Mouse (Mus musculus) kidney, embryonic 15.5 days (tissue): ENCODE results near the gene Rpl22l1. TPM values are rescaled to one million over a fixed set of nuclear protein-coding genes. Genes with fewer than 3 reads are reported as not detected.

Experiments
- ATAC-seq: fragments of 200-750 bp; cut with Nextera tagmentation; replicated peaks from 2 replicates; pipeline ENCODE4 v1.8.0; 2017; ENCODE audit warnings: moderate TSS enrichment; ENCODE audit not compliant: low FRiP score
- H3K27ac ChIP-seq: fragments of 300-500 bp; sonication (generic); 2 replicates; pipeline ENCODE4 v1.5.1; 2015; ENCODE audit warnings: mild to moderate bottlenecking, inconsistent platforms
- H3K27me3 ChIP-seq: fragments of 300-500 bp; sonication (generic); 2 replicates; pipeline ENCODE4 v1.6.1; 2015; ENCODE audit warnings: inconsistent platforms
- H3K36me3 ChIP-seq: fragments of 300-500 bp; sonication (generic); 2 replicates; pipeline ENCODE4 v1.6.1; 2015; ENCODE audit warnings: inconsistent platforms
- H3K4me1 ChIP-seq: fragments of 300-500 bp; sonication (generic); 2 replicates; pipeline ENCODE4 v1.6.1; 2015; ENCODE audit warnings: inconsistent platforms
- H3K4me2 ChIP-seq: fragments of 300-500 bp; sonication (generic); 2 replicates; pipeline ENCODE4 v1.6.1; 2015; ENCODE audit warnings: moderate library complexity, mild to moderate bottlenecking, inconsistent platforms
- H3K4me3 ChIP-seq: fragments of 300-500 bp; sonication (generic); replicated peaks from 2 replicates; pipeline ENCODE4 v1.5.1; 2015; ENCODE audit warnings: mild to moderate bottlenecking, inconsistent platforms
- H3K9ac ChIP-seq: fragments of 300-500 bp; sonication (generic); 2 replicates; pipeline ENCODE4 v1.6.1; 2015; ENCODE audit warnings: mild to moderate bottlenecking, inconsistent platforms
- H3K9me3 ChIP-seq: fragments of 300-500 bp; sonication (generic); replicated peaks from 2 replicates; pipeline ENCODE4 v1.6.1; 2016; ENCODE audit warnings: inconsistent platforms
- WGBS: fragments of 180-500 bp; shearing (Covaris S2); methylation state at CpG from one replicate; pipeline ENCODE4 v1.1.7; 2015; ENCODE audit warnings: mixed read lengths; 5-methylcytosine and 5-hydroxymethylcytosine counted together
- polyA plus RNA-seq: library from polyadenylated mRNA; unstranded; fragments of >200 nt; fragmentation: Nextera tagmentation; extraction: Ambion mirVana; gene quantifications from 2 replicates; pipeline ENCODE4 v1.2.1, GENCODE M21; 2015

Rpl22l1 gene
- polyA plus RNA-seq, 1 experiment from 2014 or later: 412 TPM

DNA sequence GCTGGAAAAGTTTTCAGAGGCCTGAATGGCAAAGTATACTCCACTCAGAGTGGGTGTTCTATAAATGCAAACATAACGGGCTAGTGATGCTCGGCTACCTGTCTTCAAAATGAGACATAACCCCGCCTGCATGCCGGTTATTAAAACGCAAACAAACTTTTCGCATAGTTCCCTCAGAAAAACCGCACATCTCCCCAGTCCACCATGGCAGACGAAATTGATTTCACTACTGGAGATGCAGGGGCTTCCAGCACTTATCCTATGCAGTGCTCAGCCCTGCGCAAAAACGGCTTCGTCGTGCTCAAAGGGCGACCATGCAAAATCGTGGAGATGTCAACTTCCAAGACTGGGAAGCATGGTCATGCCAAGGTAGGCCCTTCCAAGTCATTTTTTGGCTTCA is 23.4 kb upstream of the Rpl22l1 start:
- no peaks in the 10 kb centered on the region for H3K9me3 ChIP-seq
- H3K4me1 ChIP-seq: peaks cover 12% of the 10 kb centered on the region
- WGBS: 17% methylated on average over 14 of the region's 14 CpGs
- H3K36me3 ChIP-seq: no peaks in the 10 kb centered on the region
- H3K27ac ChIP-seq: no peak overlapping the region
- peak overlapping the region; percentile 65 for H3K4me3 ChIP-seq
- H3K4me2 ChIP-seq: peak overlapping the region; percentile 99
- no peak for ATAC-seq
- no peaks in the 10 kb centered on the region for H3K27me3 ChIP-seq
- peak overlapping the region; percentile 80 for H3K9ac ChIP-seq

DNA sequence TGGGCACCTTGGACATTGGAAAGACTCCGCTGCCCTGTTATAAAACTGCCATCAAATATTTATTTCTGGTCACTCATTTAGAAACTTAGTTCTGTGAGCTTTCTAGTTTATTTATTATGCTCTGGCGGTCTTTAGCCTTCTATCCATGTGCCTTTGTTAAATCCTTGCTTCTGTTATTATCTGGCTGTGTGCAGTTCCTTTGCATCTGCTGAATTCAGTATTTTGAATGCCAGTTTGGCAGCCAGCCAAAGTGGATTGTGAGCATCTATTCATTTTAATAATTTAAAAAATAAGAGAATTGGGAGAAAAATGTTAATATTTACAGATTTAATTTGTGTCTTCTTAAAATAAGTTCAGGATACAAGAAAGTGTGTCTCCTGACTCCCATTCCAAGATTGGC is 21.1 kb upstream of the Rpl22l1 start:
- no peak overlapping the region for H3K4me3 ChIP-seq
- H3K9me3 ChIP-seq: no peaks in the 10 kb centered on the region
- H3K36me3 ChIP-seq: no peaks in the 10 kb centered on the region
- no peak overlapping the region for H3K9ac ChIP-seq
- WGBS: 88% methylated on average over 2 of the region's 2 CpGs
- peaks cover 12% of the 10 kb centered on the region for H3K4me1 ChIP-seq
- ATAC-seq: no peak
- H3K4me2 ChIP-seq: no peak overlapping the region
- H3K27me3 ChIP-seq: no peaks in the 10 kb centered on the region
- no peak overlapping the region for H3K27ac ChIP-seq

DNA sequence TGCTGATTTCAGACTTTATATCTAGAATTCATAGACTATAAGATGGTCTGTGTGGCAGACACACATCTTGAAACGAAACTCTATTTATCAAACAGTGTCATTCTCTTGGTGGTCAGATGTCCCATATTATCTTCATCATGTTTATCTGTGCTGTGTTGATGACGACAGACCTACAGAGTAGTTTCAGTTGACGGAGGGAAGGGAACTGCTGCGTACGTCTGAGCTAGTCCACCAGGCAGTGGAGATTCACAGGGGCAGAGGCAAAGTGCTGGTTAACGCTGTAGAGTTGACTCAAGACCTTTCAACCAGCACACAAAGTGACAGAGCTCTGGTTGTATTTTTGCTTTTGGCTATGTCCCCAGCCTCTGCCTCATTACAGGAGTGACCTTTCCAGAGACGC is 10.4 kb upstream of the Rpl22l1 start:
- WGBS: 86% methylated on average over 7 of the region's 7 CpGs
- Histone ChIP-seq H3K4me1 (no peaks in the 10 kb centered on the region), H3K36me3 (no peaks in the 10 kb centered on the region), H3K9ac (no peak overlapping the region), H3K9me3 (no peaks in the 10 kb centered on the region), H3K4me3 (no peak overlapping the region), H3K4me2 (no peak overlapping the region), H3K27me3 (no peaks in the 10 kb centered on the region), H3K27ac (no peak overlapping the region)
- ATAC-seq: no peak

DNA sequence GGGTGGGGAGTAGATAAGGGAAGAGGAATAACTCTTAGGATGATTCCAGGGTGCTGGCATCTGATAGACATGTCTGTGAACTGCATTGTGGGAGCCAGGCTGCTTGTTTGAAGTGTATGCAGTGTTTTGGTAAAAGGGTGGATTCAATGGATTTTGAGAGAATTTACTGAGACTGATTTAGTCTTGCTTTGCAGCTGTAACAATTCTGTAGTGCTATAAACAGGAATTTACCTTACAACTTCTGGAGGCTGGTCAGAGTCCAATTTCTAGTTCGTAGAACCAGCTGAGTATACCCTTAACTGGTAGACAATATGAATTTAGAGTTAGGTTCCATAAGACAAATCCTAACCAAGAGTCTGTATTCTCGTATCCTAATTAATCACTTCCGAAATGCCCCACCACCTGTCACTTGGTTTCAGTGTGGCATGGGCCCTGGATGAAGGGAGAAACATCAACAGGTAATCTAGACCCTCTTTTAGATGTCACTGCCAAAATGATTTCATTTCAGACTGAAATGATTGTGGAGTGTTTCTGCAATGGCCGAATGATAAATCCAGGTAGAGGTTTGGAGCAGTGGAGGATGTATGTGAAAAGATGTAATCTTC is 2.9 kb downstream of the Rpl22l1 start:
- H3K27me3 ChIP-seq: no peaks in the 10 kb centered on the region
- no peaks in the 10 kb centered on the region for H3K9me3 ChIP-seq
- 97% methylated on average over 4 of the region's 4 CpGs for WGBS
- no peak overlapping the region for H3K4me3 ChIP-seq
- peaks cover 29% of the 10 kb centered on the region for H3K36me3 ChIP-seq
- peaks cover 10% of the 10 kb centered on the region; the same call in 1 of the 2 replicates for H3K4me1 ChIP-seq
- no peak overlapping the region for H3K9ac ChIP-seq
- no peak overlapping the region for H3K27ac ChIP-seq
- ATAC-seq: no peak
- H3K4me2 ChIP-seq: no peak overlapping the region

DNA sequence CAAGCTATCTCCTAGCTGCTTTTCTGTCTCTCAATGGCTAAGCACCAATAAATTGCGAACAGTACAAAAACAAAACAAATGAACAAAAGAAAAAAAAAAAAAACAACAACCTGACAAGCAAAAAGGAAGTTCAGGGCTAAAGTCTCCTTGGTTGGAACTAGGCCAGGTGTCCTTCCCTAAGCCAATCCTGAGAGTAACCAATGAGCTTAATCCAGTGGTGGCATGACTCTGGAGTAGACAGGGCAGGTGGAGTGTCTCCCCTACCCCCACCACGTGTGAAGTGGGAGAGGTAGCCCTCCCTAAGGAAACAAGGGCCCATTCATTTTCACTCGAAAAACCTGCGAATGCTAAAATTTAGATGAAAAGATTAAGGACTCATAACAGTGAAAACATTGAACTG is 6.2 kb downstream of the Rpl22l1 start:
- H3K4me1 ChIP-seq: peaks cover 3% of the 10 kb centered on the region; the same call in 1 of the 2 replicates
- no peak overlapping the region for H3K4me2 ChIP-seq
- 69% methylated on average over 4 of the region's 4 CpGs for WGBS
- no peaks in the 10 kb centered on the region for H3K9me3 ChIP-seq
- no peak overlapping the region for H3K4me3 ChIP-seq
- no peaks in the 10 kb centered on the region for H3K27me3 ChIP-seq
- H3K36me3 ChIP-seq: peaks cover 29% of the 10 kb centered on the region
- ATAC-seq: no peak
- no peak overlapping the region for H3K27ac ChIP-seq
- H3K9ac ChIP-seq: no peak overlapping the region

DNA sequence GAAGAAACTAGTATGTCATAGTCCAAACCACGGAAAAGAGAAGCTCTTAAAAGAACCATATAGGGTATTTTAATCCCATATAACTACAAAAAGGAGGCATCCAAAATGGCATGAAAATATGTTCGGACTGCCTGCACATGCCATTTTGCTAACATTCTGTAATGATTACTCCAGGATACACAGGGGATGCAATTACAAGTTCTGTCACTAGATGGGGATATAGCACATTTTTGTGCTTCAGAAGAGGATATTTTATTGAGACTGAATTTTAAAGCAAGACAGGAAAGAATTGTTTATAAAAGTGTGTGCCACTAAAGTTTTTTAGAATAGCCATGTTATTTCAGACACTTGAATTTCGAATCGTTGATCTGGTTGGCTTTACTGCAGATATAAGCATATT is 9.1 kb downstream of the Rpl22l1 start:
- no peaks in the 10 kb centered on the region for H3K4me1 ChIP-seq
- H3K36me3 ChIP-seq: peaks cover 6% of the 10 kb centered on the region; the same call in 1 of the 2 replicates
- H3K4me2 ChIP-seq: no peak overlapping the region
- no peak overlapping the region for H3K27ac ChIP-seq
- H3K4me3 ChIP-seq: no peak overlapping the region
- no peaks in the 10 kb centered on the region for H3K27me3 ChIP-seq
- H3K9me3 ChIP-seq: no peaks in the 10 kb centered on the region
- WGBS: 12% methylated on average over 4 of the region's 4 CpGs
- ATAC-seq: no peak
- no peak overlapping the region for H3K9ac ChIP-seq

DNA sequence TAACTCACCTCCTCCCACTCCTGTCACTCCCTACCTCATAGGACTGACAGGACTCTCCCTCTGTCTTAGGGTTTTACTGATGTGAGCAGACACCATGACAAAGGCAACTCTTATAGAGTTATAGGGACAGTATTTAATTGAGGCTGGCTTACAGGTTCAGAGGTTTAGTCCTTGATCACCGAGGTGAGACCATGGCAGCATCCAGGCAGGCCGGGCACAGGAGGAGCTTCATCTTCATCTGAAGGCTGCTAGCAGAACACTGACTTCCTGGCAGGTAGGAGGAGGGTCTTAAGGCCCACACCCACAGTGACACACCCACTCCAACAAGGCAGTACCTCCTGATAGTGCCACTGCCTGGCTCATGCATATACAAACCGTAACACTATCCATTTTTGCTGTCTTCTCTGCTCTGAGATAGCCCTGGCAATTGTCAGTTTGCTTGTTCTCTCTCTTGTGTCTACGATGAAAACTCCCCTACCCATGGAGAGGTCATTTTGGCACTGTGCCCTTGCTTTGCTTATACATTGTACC is 10.8 kb downstream of the Rpl22l1 start:
- Histone ChIP-seq H3K36me3 (no peaks in the 10 kb centered on the region), H3K9ac (no peak overlapping the region), H3K27me3 (no peaks in the 10 kb centered on the region), H3K4me3 (no peak overlapping the region), H3K4me2 (no peak overlapping the region), H3K4me1 (no peaks in the 10 kb centered on the region), H3K9me3 (no peaks in the 10 kb centered on the region), H3K27ac (no peak overlapping the region)
- ATAC-seq: peak; percentile 74
- WGBS: 63% methylated on average over 4 of the region's 4 CpGs

DNA sequence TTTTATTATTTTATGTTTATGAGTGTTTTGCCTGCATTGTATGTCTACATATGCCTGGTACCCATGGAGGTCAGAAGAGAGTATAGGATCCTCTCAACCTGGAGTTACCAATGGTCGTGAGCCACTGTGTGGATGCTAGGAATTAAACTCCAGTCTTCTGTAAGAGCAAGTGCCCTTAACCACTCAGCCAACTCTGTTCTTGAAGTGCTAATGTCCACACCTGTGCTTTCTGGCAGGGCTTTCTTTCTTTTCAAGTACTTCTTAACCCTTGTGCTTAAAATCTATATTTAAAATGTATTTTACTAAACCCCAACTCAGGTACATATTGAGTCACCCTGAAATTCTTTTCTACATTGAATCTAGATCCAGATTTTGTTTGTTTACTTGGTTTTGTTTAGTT is 21.0 kb downstream of the Rpl22l1 start:
- Histone ChIP-seq H3K27me3 (no peaks in the 10 kb centered on the region), H3K9ac (no peak overlapping the region), H3K4me3 (no peak overlapping the region), H3K36me3 (no peaks in the 10 kb centered on the region), H3K4me1 (no peaks in the 10 kb centered on the region), H3K4me2 (no peak overlapping the region), H3K27ac (no peak overlapping the region), H3K9me3 (no peaks in the 10 kb centered on the region)
- no peak for ATAC-seq
- WGBS: 86% methylated on average over 1 of the region's 1 CpGs

DNA sequence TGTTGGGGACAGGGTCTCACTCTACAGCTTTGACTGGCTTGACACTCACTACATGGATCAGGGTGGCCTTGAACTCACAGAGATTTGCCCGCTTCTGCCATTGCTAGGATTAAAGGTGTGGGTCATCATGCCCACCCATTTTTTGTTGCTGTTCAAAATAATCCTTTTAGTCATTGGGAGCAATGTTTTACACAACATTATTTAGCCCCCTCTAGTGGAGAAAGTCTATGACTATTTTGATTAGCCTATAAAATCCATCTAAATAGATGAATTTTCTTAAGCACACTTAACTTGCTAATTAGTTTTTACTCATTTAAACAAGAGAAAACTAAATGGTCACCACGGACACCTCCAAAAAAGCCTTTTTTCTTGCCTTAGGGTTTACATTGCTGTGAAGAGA is 22.4 kb downstream of the Rpl22l1 start:
- Histone ChIP-seq H3K27ac (no peak overlapping the region), H3K27me3 (no peaks in the 10 kb centered on the region), H3K4me2 (no peak overlapping the region), H3K9me3 (no peaks in the 10 kb centered on the region), H3K4me1 (no peaks in the 10 kb centered on the region), H3K36me3 (no peaks in the 10 kb centered on the region), H3K9ac (no peak overlapping the region), H3K4me3 (no peak overlapping the region)
- ATAC-seq: no peak
- WGBS: 93% methylated on average over 2 of the region's 2 CpGs

DNA sequence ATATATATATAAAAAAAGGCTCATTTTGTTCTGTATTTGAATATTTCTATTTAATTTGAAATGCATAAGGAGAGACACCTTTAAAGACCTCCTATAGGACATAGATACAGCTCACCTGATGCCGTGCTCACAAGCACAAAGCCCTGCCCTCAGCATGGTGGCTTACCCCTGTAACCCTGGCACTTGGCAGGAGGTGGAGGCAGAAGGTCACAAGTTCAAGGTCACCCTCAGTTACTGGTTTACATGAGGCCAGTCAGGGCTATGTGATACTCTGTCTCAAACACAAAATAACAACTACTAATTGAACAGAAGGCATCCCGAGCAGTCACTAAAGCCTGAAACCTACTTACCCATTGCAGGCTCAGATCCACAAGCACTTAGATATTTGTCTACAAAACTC is 24.2 kb downstream of the Rpl22l1 start:
- Histone ChIP-seq H3K4me3 (no peak overlapping the region), H3K27me3 (no peaks in the 10 kb centered on the region), H3K4me1 (no peaks in the 10 kb centered on the region), H3K9me3 (no peaks in the 10 kb centered on the region), H3K4me2 (no peak overlapping the region), H3K9ac (no peak overlapping the region), H3K27ac (no peak overlapping the region), H3K36me3 (no peaks in the 10 kb centered on the region)
- ATAC-seq: no peak
- WGBS: 89% methylated on average over 2 of the region's 2 CpGs

DNA sequence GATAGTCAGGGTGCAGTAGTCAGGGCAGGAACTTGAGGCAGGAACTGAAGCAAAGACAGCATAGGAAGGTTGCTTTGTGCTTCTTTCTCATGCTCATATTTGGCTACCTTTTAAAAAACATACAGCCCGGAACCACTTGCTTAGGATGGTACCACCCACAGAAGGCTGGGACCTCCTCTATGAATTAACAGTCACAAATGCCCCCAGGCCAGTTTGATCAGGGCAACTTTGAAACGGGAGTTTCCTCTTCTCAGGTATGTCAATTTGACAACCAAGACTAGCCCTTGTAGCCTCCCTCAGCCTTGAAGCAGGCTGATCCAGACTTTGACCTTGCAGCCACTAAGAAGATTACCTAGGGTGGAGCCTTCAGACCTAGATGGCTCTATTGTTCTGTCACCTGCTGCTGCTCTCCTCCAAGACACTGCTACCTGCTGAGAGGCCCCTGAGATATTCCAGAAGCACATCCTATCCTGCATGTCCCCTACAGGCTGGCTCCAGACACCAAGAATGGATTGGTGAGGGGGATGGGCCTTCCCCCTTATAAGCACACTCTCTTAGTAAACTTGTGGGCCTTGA is 31.6 kb downstream of the Rpl22l1 start:
- H3K27me3 ChIP-seq: no peaks in the 10 kb centered on the region
- H3K4me1 ChIP-seq: peaks cover 3% of the 10 kb centered on the region
- no peak overlapping the region for H3K27ac ChIP-seq
- no peak overlapping the region for H3K4me3 ChIP-seq
- no peaks in the 10 kb centered on the region for H3K9me3 ChIP-seq
- H3K9ac ChIP-seq: no peak overlapping the region
- no peak overlapping the region for H3K4me2 ChIP-seq
- no peak for ATAC-seq
- 82% methylated on average over 2 of the region's 2 CpGs for WGBS
- H3K36me3 ChIP-seq: no peaks in the 10 kb centered on the region

DNA sequence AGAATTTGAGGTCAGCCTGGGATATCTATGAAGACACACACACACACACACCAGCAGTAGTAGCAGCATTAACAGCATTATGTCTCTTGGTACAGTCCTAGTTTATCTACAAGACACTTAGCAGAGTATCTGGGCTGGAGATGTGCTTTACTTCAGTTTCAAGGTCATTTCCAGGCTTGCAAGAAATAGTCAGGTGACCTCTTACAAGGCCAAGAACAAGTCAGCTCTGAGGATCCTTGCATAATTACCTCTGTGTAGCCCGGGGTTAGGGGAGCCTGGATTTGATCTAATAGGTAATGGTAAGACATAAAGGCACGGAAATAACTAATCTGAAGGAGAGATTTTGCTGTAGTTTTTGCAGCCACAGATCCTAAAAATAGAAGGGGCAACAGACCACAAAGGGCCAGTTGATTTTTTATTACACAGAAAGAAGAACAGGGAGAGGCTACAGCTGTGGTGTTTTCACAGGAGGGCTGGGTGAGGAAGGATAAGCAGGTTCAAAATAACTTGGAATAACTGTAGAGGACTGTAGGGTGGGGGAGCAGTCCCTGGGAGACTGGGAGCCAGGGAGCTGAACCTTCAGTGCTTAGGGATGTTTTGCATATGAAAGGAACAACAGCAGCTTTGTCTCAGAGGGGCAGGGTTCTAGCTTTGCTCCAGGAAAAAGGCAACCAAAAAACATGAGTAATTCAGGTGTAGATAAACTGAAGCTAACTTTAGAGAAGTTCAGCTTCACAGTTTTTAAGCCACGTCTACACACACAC is 36.8 kb downstream of the Rpl22l1 start:
- no peaks in the 10 kb centered on the region for H3K36me3 ChIP-seq
- H3K9me3 ChIP-seq: no peaks in the 10 kb centered on the region
- H3K9ac ChIP-seq: no peak overlapping the region
- peak; percentile 73 for ATAC-seq
- H3K4me3 ChIP-seq: no peak overlapping the region
- H3K4me2 ChIP-seq: no peak overlapping the region
- 12% methylated on average over 3 of the region's 3 CpGs for WGBS
- H3K27ac ChIP-seq: peak overlapping the region; percentile 79
- H3K27me3 ChIP-seq: no peaks in the 10 kb centered on the region
- H3K4me1 ChIP-seq: peaks cover 16% of the 10 kb centered on the region
